ENCODE assay signal across 23 mouse cellular contexts in genomic region chr5:16802726-16803125, GRCm38 (mm10). TPM values are rescaled to one million over a fixed set of nuclear protein-coding genes. Genes with fewer than 3 reads are reported as not detected.
"Had no signal": no experiment of that assay in that cellular context is flagged by ENCODE, and none has a peak within 500 bp of the region (broad histone marks: within the 10 kb centered on the region; RNA-seq: fewer than 3 reads in every experiment).

No protein-coding gene starts in this region.

- H3K4me2 ChIP-seq: liver, embryonic 13.5 days; midbrain, embryonic 11.5 days had no signal

- H3K9me3 ChIP-seq: liver, embryonic 13.5 days had no signal

- H3K4me1 ChIP-seq: liver, embryonic 13.5 days had no signal

- H3K27ac ChIP-seq: kidney, postnatal 0 days; layer of hippocampus, adult 2 months; liver, embryonic 13.5 days; stomach, postnatal 0 days had no signal

- DNase-seq: kidney, adult 2 months; kidney, postnatal 25 days; layer of hippocampus, adult 9-11 months; liver, embryonic 13.5 days; lung, adult 2 months; lung, postnatal 4 days; midbrain, embryonic 14.5 days; thymus, adult 2 months; thymus, postnatal 14 days; thymus, postnatal 4 days had no signal

- H3K4me3 ChIP-seq: layer of hippocampus, adult 2 months; liver, embryonic 13.5 days had no signal

- H3K36me3 ChIP-seq: liver, embryonic 13.5 days had no signal

- H3K9ac ChIP-seq: liver, embryonic 13.5 days had no signal

- H3K27me3 ChIP-seq: liver, embryonic 13.5 days had no signal

RNA-seq across cellular contexts. Expression of gene Gm28710, which starts 11.1 kb away (rescaled TPM):
- polyA plus RNA-seq: kidney, adult 2 months; kidney, embryonic 14.5 days; kidney, postnatal 0 days; limb, embryonic 11.5 days; liver, adult 2 months; liver, embryonic 13.5 days; liver, embryonic 16.5 days; lung, adult 2 months; lung, embryonic 16.5 days; midbrain, embryonic 11.5 days; midbrain, embryonic 14.5 days; midbrain, postnatal 0 days; neural tube, embryonic 11.5 days; neural tube, embryonic 14.5 days; stomach, embryonic 14.5 days; stomach, postnatal 0 days; thymus, adult 2 months had no signal
